Mouse (Mus musculus) brain, embryonic 14.5 days (tissue): ENCODE data around the gene Bbc3.

ENCODE experiments used
- CTCF ChIP-seq: fragments of 200-500 bp; IDR thresholded peaks from 2 replicates; pipeline ENCODE4 v1.5.1; 2012; ENCODE audit warnings: inconsistent platforms, mild to moderate bottlenecking, moderate library complexity, borderline replicate concordance; ENCODE audit not compliant: insufficient read depth, insufficient read length; ENCODE audit errors: extremely low read depth
- POLR2A ChIP-seq: fragments of 200-500 bp; IDR thresholded peaks from 2 replicates; pipeline ENCODE4 v1.6.1; 2012; ENCODE audit warnings: mild to moderate bottlenecking, inconsistent platforms, borderline replicate concordance; ENCODE audit not compliant: poor library complexity, insufficient read depth, insufficient read length, severe bottlenecking; ENCODE audit errors: extremely low read depth

- TF ChIP-seq POLR2A (no peak), CTCF (no peak)
These were observed 47.8 kb downstream of the Bbc3 start for GRCm38 (mm10) chr7:16355854-16356594.
